Mouse (Mus musculus) lung, postnatal 14 days (tissue): ENCODE measurements around the gene Ceacam15.

Experiments
- DNase-seq: peaks from one replicate; pipeline ENCODE4 v3.0.0; 2021

The Ceacam15 gene

GRCm38 (mm10) chr7:16629598-16630296 lies 45.8 kb downstream of the Ceacam15 start:
- DNase-seq, result peak; percentile 49

GRCm38 (mm10) chr7:16628096-16628771 lies 47.3 kb downstream of the Ceacam15 start:
- peak; percentile 83 for DNase-seq

GRCm38 (mm10) chr7:16623687-16624086 lies 51.8 kb downstream of the Ceacam15 start:
- no peak for DNase-seq

GRCm38 (mm10) chr7:16623131-16623530 lies 52.4 kb downstream of the Ceacam15 start:
- no peak for DNase-seq
